Mouse (Mus musculus) heart, postnatal 0 days (tissue): ENCODE measurements around the gene Igfbp1. TPM values are rescaled to one million over a fixed set of nuclear protein-coding genes. Genes with fewer than 3 reads are reported as not detected.

Experiments used
- ATAC-seq: fragments of 200-750 bp; cut with Nextera tagmentation; 2 replicates; pipeline ENCODE4 v1.8.0; 2017; ENCODE audit warnings: low read depth, moderate number of reproducible peaks, moderate library complexity; ENCODE audit not compliant: insufficient read depth
- DNase-seq: peaks from one replicate; pipeline ENCODE4 v3.0.0-alpha.2; 2016; ENCODE audit warnings: low spot score
- H3K27ac ChIP-seq: fragments of 300-500 bp; sonication (generic); 2 replicates; pipeline ENCODE4 v1.5.1; 2014; ENCODE audit warnings: low read depth, mild to moderate bottlenecking
- H3K27me3 ChIP-seq: fragments of 300-500 bp; sonication (generic); 2 replicates; pipeline ENCODE4 v1.6.1; 2014; ENCODE audit warnings: low read length, mixed read lengths; ENCODE audit not compliant: control insufficient read depth, insufficient read depth
- H3K36me3 ChIP-seq: fragments of 300-500 bp; sonication (generic); replicated peaks from 2 replicates; pipeline ENCODE4 v1.6.1; 2014; ENCODE audit warnings: low read length, mixed read lengths; ENCODE audit not compliant: control insufficient read depth, insufficient read depth
- H3K4me1 ChIP-seq: fragments of 300-500 bp; sonication (generic); 2 replicates; pipeline ENCODE4 v1.6.1; 2014; ENCODE audit warnings: antibody characterized with exemption; ENCODE audit not compliant: control insufficient read depth, insufficient read depth
- H3K4me2 ChIP-seq: fragments of 300-500 bp; sonication (generic); 2 replicates; pipeline ENCODE4 v1.6.1; 2014; ENCODE audit warnings: low read depth, mild to moderate bottlenecking, low read length, moderate library complexity
- H3K4me3 ChIP-seq: fragments of 300-500 bp; sonication (generic); 2 replicates; pipeline ENCODE4 v1.5.1; 2014; ENCODE audit warnings: low read depth, low read length
- H3K9ac ChIP-seq: fragments of 300-500 bp; sonication (generic); replicated peaks from 2 replicates; pipeline ENCODE4 v1.6.1; 2014; ENCODE audit warnings: low read depth, low read length, mixed read lengths
- H3K9me3 ChIP-seq: fragments of 300-500 bp; sonication (generic); replicated peaks from 2 replicates; pipeline ENCODE4 v1.6.1; 2016; ENCODE audit warnings: low read length; ENCODE audit not compliant: control insufficient read depth
- CTCF ChIP-seq: IDR thresholded peaks from 2 replicates; pipeline ENCODE4 v1.5.1; 2016; ENCODE audit warnings: antibody characterized with exemption, control low read depth, low read depth
- EP300 ChIP-seq: IDR thresholded peaks from 2 replicates; pipeline ENCODE4 v1.6.1; 2016; ENCODE audit warnings: antibody characterized with exemption, low read depth
- WGBS: fragments of 180-500 bp; shearing (Covaris S2); extraction: QIAGEN DNeasy Blood & Tissue Kit; methylation state at CpG from one replicate; pipeline ENCODE4 v1.1.7; 2014; 5-methylcytosine and 5-hydroxymethylcytosine counted together
- polyA plus RNA-seq: library from polyadenylated mRNA; unstranded; fragments of >200 nt; fragmentation: Nextera tagmentation; extraction: Ambion mirVana; gene quantifications from 2 replicates; pipeline ENCODE4 v1.2.1, GENCODE M21; 2015
- total RNA-seq: library from RNA; depleted of rRNA; stranded (reverse); fragments of >200 nt; gene quantifications from 2 replicates; pipeline ENCODE4 v1.2.3, GENCODE M21; 2014; ENCODE audit warnings: low replicate concordance

The Igfbp1 gene
- total and polyA plus RNA-seq, 2 experiments from 2014 or later, result 10.6 TPM; not detected in 1

DNA sequence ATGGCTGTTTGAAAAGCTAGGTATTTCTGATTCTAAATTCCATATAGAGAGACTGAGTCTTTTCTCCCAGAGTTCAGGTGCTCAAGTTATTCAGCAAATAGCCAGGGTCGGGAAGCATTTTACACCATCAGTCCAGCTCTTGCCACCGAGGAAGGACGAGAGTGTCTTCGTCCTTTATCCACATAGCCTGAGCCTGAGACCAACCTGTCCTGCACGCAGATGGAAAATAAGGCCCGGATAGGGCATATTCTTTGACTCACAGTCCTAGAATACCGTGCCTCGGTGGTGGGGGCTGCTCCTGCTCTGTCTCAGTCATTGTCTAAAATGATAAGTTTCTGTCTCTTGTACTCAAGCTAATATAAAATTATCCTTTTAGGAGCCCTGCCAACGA, 2.8 kb downstream of the Igfbp1 start:
- TF ChIP-seq CTCF, result no peak
- no peak for TF ChIP-seq EP300
- Histone ChIP-seq H3K4me3 (no peak overlapping the region), H3K9ac (no peak overlapping the region), H3K36me3 (no peaks in the 10 kb centered on the region), H3K9me3 (no peaks in the 10 kb centered on the region), H3K4me2 (no peak overlapping the region), H3K27ac (no peak overlapping the region), H3K27me3 (no peaks in the 10 kb centered on the region), H3K4me1 (no peaks in the 10 kb centered on the region)
- DNase-seq (no peak), ATAC-seq (no peak)
- WGBS, result 71% methylated on average over 9 of the region's 9 CpGs

DNA sequence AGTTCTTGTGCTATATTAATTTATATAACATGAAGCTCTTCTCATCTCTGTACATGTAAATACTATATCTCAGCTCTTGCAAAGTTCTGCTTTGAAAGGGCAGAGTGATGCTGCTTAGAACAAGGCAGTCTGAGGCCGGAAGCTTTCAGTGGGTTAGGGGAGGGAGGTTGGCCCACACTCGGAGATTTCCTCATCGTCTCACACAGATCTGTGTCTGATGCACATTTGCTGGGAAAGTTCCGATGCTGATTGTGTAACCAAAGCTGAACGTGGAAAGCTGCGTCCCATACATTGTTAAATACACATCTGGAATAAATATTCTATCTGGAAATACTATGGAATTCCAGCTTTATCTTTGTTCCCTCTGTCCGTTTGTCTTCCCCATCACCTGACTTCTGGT, 4.6 kb downstream of the Igfbp1 start:
- no peaks in the 10 kb centered on the region for H3K36me3 ChIP-seq
- DNase-seq (no peak), ATAC-seq (no peak)
- WGBS, result 66% methylated on average over 7 of the region's 7 CpGs
- no peak overlapping the region for H3K4me3 ChIP-seq
- TF ChIP-seq EP300 (no peak), CTCF (no peak)
- no peak overlapping the region for H3K4me2 ChIP-seq
- H3K9ac ChIP-seq, result no peak overlapping the region
- H3K4me1 ChIP-seq, result no peaks in the 10 kb centered on the region
- no peak overlapping the region for H3K27ac ChIP-seq
- no peaks in the 10 kb centered on the region for H3K27me3 ChIP-seq
- H3K9me3 ChIP-seq, result no peaks in the 10 kb centered on the region

- H3K27ac ChIP-seq, result no peak overlapping the region
- no peak overlapping the region for H3K4me2 ChIP-seq
- H3K4me1 ChIP-seq, result no peaks in the 10 kb centered on the region
- DNase-seq, result no peak
- no peaks in the 10 kb centered on the region for H3K9me3 ChIP-seq
- H3K27me3 ChIP-seq, result no peaks in the 10 kb centered on the region
- no peak overlapping the region for H3K4me3 ChIP-seq
- no peak for ATAC-seq
- H3K9ac ChIP-seq, result no peak overlapping the region
- no peak for TF ChIP-seq EP300
- TF ChIP-seq CTCF, result no peak
- 81% methylated on average over 9 of the region's 9 CpGs for WGBS
- H3K36me3 ChIP-seq, result no peaks in the 10 kb centered on the region
These were observed 6.3 kb downstream of the Igfbp1 start for GRCm38 (mm10) chr11:7203846-7204245.

DNA sequence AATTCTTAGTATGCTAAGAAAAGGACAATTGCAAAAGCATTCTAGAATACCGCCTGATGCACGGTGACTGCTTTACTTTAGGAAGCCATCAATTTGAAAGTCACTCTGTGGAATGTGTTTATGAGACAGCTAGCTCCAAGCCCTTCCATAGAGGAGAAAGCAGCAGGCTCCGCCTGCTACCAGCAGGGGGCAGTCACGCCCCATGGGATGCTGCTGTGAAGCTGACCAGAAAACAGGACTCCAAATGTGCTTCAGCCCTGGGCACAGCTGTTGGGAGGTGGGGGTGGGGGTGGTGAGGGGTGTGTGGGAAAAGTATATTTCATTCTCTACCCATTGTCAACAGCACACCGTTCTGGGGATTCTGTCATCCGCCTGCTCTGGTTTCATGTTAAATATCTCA, 12.8 kb downstream of the Igfbp1 start:
- H3K36me3 ChIP-seq, result 0 out of 2 replicates have a peak, but pooled peaks cover 5% of the 10 kb centered on the region
- H3K9ac ChIP-seq, result no peak overlapping the region
- no peak overlapping the region for H3K4me3 ChIP-seq
- ATAC-seq, result no peak
- TF ChIP-seq EP300 (no peak), CTCF (peak; percentile 90)
- peaks cover 44% of the 10 kb centered on the region for H3K27me3 ChIP-seq
- H3K27ac ChIP-seq, result no peak overlapping the region
- H3K9me3 ChIP-seq, result no peaks in the 10 kb centered on the region
- 21% methylated on average over 6 of the region's 6 CpGs for WGBS
- peak; percentile 26 for DNase-seq
- peaks cover 12% of the 10 kb centered on the region; the same call in 1 of the 2 replicates for H3K4me1 ChIP-seq
- H3K4me2 ChIP-seq, result no peak overlapping the region

DNA sequence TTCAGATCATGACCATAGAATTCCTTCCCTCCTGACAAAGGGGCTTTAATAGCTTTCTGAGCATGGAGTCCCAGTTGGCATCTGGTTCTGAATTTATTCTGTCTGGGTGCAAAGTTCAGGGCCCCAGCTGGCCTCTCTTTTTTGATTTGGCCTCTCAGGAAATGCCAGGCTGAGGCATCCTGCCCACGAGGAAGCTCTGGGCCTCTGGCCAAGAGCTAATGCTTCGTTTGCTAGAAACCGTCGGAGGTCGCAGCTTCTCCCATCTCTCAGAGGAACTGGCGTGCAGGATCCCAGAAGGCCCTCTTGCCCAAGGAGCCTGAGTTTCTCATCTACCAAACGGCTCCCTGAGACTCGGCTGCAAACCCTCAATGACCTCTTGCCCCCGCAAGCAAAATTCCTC, 13.6 kb downstream of the Igfbp1 start:
- Histone ChIP-seq H3K9ac (no peak overlapping the region), H3K4me2 (peak overlapping the region; percentile 2; the same call in 1 of the 2 replicates), H3K9me3 (no peaks in the 10 kb centered on the region), H3K27ac (no peak overlapping the region), H3K27me3 (peaks cover 44% of the 10 kb centered on the region), H3K4me1 (peaks cover 14% of the 10 kb centered on the region; the same call in 1 of the 2 replicates), H3K4me3 (no peak overlapping the region), H3K36me3 (0 out of 2 replicates have a peak, but pooled peaks cover 5% of the 10 kb centered on the region)
- ATAC-seq (no peak), DNase-seq (no peak)
- WGBS, result 17% methylated on average over 9 of the region's 9 CpGs
- TF ChIP-seq CTCF, result no peak
- no peak for TF ChIP-seq EP300

DNA sequence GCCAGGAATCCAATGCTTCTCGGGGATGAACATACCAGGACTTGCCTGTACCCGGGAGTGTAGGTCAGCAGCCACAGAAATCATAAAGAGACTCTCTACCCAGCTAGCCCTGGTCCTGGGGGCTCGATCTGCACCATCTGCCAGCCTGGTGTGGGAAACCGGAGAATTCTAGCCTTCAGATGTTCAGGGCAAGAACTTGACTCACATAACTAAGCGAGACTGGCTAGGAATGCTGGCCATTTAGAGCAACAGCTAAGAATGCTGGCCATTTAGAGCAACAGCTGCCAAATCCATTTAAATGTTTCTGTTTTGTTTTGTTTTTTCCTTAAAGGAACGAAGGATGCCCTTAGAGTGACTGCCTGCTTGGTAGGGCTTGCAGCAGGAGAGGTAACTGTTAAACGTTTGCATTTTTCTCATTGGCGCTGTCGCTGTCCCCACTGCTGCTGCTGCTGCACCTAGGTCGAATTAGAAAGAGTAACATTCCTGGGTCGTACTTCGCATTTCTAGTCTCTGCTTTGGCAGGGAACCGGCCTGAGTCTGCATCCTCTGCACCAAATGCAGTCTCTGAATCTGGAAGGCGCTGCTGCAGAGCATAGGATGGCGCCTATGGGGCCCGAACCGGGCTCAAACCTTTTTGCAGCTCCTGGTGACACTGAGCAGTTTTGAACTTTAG, 14.7 kb downstream of the Igfbp1 start:
- H3K36me3 ChIP-seq, result 0 out of 2 replicates have a peak, but pooled peaks cover 5% of the 10 kb centered on the region
- peaks cover 14% of the 10 kb centered on the region; the same call in 1 of the 2 replicates for H3K4me1 ChIP-seq
- 15% methylated on average over 17 of the region's 17 CpGs for WGBS
- no peak overlapping the region for H3K27ac ChIP-seq
- no peak for TF ChIP-seq EP300
- TF ChIP-seq CTCF, result no peak
- no peak overlapping the region for H3K9ac ChIP-seq
- peak overlapping the region; percentile 56 for H3K4me3 ChIP-seq
- H3K9me3 ChIP-seq, result no peaks in the 10 kb centered on the region
- H3K4me2 ChIP-seq, result peak overlapping the region; percentile 74
- DNase-seq (no peak), ATAC-seq (no peak)
- peaks cover 44% of the 10 kb centered on the region for H3K27me3 ChIP-seq
